Mouse (Mus musculus) liver, postnatal 0 days (tissue): ENCODE data around the gene Tmem130.

Experiments used
- CTCF ChIP-seq: sonication (generic); IDR thresholded peaks from 2 replicates; pipeline ENCODE4 v1.5.1; 2016; ENCODE audit warnings: antibody characterized with exemption, low read depth
- EP300 ChIP-seq: IDR thresholded peaks from 2 replicates; pipeline ENCODE4 v1.6.1; 2016; ENCODE audit warnings: antibody characterized with exemption, low read depth, mild to moderate bottlenecking

DNA sequence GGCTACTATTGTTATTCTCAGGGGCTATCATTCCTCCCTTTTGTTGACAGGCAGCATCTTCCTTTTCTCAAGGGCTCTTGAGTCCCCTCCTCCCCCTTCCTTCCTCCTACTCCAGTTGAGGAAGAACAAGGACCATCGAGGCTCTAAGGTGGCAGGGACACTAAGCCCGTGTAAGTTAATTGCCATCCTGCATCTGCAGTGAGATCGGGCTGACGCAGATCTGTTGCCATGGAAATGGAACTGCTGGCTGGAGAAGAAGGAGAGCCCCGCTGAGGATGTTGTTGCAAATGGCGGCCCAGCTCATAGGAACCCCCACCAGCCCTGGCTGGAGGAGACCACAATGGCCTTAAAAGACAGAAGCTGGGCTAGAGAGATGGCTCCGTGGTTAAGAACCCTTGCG is 3.2 kb downstream of the Tmem130 start:
- TF ChIP-seq CTCF (no peak), EP300 (no peak)
